Comparison of ENCODE assay signal across 28 mouse cellular contexts in the genomic region with DNA sequence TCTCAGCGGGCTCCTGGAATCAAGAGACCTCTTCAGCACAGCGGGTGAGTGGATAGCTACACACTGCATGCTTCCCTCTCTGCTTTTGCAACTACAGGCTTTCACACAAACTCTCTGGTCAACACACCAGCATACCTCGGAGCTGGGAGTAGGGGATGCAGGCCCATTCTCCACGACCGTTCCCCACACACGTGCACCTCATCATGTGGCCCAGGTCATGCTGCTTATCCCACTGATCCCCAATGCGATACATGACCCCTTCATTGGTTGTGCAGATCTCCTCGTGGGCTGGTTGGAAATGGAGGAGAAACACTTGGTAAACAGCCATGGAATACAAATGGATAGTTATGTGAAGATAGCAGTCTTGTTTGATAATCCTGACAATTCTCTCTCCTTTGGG.
"Had no signal": no experiment of that assay in that cellular context is flagged by ENCODE, and none has a peak within 500 bp of the region (broad histone marks: within the 10 kb centered on the region; RNA-seq: fewer than 3 reads in every experiment).

No protein-coding gene starts in this region.

- ATAC-seq: forebrain, embryonic 13.5 days; forebrain, embryonic 14.5 days; forebrain, embryonic 15.5 days; forebrain, embryonic 16.5 days; forebrain, postnatal 0 days had no signal

- H3K4me2 ChIP-seq: embryonic facial prominence, embryonic 12.5 days; embryonic facial prominence, embryonic 13.5 days; embryonic facial prominence, embryonic 15.5 days; forebrain, embryonic 12.5 days; forebrain, embryonic 13.5 days; forebrain, embryonic 15.5 days had no signal

- DNase-seq: cerebellum, adult 8-10 months; cerebellum, adult 9-10 months; cerebellum, adult 9-11 months; cerebellum, postnatal 10 days; cerebellum, postnatal 14 days; cerebellum, postnatal 25 days; cerebellum, postnatal 36 days; embryo, embryonic 11 days; forebrain, postnatal 0 days; gastrocnemius, adult 2 months; gastrocnemius, postnatal 10 days; gastrocnemius, postnatal 14 days; gastrocnemius, postnatal 25 days; gastrocnemius, postnatal 36 days; heart, adult 11 months; heart, adult 18-20 months; heart, adult 2 months had no signal

- H3K4me1 ChIP-seq: embryonic facial prominence, embryonic 10.5 days; embryonic facial prominence, embryonic 12.5 days; embryonic facial prominence, embryonic 13.5 days; embryonic facial prominence, embryonic 15.5 days; forebrain, embryonic 12.5 days; forebrain, embryonic 13.5 days; forebrain, embryonic 15.5 days had no signal

- H3K9me3 ChIP-seq: embryonic facial prominence, embryonic 10.5 days; embryonic facial prominence, embryonic 12.5 days; embryonic facial prominence, embryonic 13.5 days; embryonic facial prominence, embryonic 15.5 days; forebrain, embryonic 10.5 days; forebrain, embryonic 12.5 days; forebrain, embryonic 13.5 days; forebrain, embryonic 15.5 days had no signal

- H3K27me3 ChIP-seq: embryonic facial prominence, embryonic 12.5 days; embryonic facial prominence, embryonic 13.5 days; embryonic facial prominence, embryonic 15.5 days; forebrain, embryonic 12.5 days; forebrain, embryonic 13.5 days; forebrain, embryonic 15.5 days had no signal

- H3K4me3 ChIP-seq: embryonic facial prominence, embryonic 10.5 days; embryonic facial prominence, embryonic 12.5 days; embryonic facial prominence, embryonic 13.5 days; embryonic facial prominence, embryonic 15.5 days; erythroblast, embryonic 14.5 days; forebrain, embryonic 10.5 days; forebrain, embryonic 12.5 days; forebrain, embryonic 13.5 days; forebrain, embryonic 15.5 days; gastrocnemius, adult 2 months; heart, adult 2 months had no signal
